Mouse (Mus musculus): ENCODE measurements around the gene Rftn1. TPM values are rescaled to one million over a fixed set of nuclear protein-coding genes. Genes with fewer than 3 reads are reported as not detected.
"Not testable (repeated sequence)": the region's sequence is repeated elsewhere in the genome, so short reads cannot be mapped to it uniquely, and the experiment has no call there.

The Rftn1 gene
- polyA plus RNA-seq, 1 experiment from 2014 or later, result 27.4 TPM

DNA sequence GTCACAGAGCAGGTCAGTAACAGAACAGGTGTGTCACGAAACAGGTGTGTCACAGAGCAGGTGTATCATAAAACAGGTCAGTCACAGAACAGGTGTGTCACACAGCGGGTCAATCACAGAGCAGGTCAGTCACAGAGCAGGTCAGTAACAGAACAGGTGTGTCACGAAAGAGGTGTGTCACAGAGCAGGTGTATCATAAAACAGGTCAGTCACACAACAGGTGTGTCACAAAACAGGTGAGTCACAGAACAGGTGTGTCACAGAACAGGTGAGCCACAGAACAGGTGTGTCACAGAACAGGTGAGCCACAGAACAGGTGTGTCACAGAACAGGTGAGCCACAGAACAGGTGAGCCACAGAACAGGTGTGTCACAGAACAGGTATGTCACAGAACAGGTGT lies 74.8 kb downstream of the Rftn1 start:
- WGBS, result 94% methylated on average over 3 of the region's 3 CpGs
- ATAC-seq (replicated peaks); H3K4me3 ChIP-seq; H3K9ac ChIP-seq; H3K27me3 ChIP-seq (replicated peaks); H3K36me3 ChIP-seq (replicated peaks); H3K9me3 ChIP-seq; H3K4me1 ChIP-seq; H3K4me2 ChIP-seq; H3K27ac ChIP-seq: not testable (repeated sequence)

DNA sequence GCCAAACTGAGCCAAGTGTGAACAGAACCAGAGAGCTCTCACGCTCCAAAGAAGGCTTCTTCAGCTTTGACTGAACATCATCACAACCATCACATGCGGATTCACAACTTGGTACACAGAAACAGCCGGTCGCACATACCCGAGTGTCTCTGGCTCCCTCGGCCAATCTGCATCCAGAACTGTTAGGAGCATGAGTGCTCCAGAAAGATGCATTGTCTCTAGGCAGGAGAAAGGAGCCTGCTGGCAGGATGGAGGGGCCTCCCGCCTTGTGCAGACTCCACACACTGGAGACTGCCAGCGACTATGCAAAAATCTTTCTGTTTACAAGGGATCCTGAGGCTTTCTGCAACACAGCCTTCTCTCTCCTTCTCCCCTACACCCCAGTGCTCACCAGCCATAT lies 75.8 kb downstream of the Rftn1 start:
- H3K9me3 ChIP-seq, result no peaks in the 10 kb centered on the region
- no peak overlapping the region for H3K4me2 ChIP-seq
- 87% methylated on average over 8 of the region's 8 CpGs for WGBS
- H3K36me3 ChIP-seq (replicated peaks), result no peaks in the 10 kb centered on the region
- no peak for ATAC-seq (replicated peaks)
- H3K27me3 ChIP-seq (replicated peaks), result no peaks in the 10 kb centered on the region
- peaks cover 4% of the 10 kb centered on the region; the same call in 1 of the 2 replicates for H3K4me1 ChIP-seq
- no peak overlapping the region for H3K9ac ChIP-seq
- no peak overlapping the region for H3K27ac ChIP-seq
- H3K4me3 ChIP-seq, result no peak overlapping the region

DNA sequence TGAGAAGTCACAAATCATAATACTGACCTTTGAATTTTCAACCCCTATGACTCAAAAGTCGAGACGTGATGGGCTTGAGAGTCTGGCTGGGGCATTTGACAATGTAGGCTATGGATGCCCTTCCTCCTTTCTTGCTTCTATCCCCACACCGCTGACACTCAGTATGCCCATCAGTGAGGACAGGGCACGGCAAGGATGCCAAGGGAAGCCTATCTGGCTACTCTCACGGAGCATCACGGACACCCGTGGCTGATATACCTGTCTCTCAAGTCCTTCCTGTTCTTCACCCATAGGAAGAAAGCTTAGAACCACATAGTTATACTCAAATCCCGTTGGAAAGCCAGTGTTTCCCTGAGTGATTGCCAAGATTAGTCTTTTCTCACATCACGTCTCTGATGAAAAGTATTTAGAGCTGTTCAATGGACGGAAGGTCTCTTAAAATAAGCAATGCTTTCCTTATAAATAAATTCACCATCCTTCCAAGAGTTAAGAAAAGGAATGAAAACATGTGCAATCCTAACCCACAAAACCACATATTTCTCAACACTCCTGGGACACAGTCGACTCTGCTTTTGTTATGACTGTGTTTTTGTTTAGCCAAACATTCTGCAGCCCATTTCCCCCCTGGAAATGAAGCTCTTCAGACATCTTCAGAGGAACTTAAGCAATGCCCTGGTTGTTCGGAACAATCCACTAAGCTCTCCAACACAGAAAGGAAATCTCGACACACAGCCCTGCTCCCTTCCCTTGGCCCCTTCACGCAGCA lies 79.6 kb downstream of the Rftn1 start:
- no peaks in the 10 kb centered on the region for H3K27me3 ChIP-seq (replicated peaks)
- H3K9me3 ChIP-seq, result no peaks in the 10 kb centered on the region
- 72% methylated on average over 14 of the region's 14 CpGs for WGBS
- no peak for ATAC-seq (replicated peaks)
- no peaks in the 10 kb centered on the region for H3K36me3 ChIP-seq (replicated peaks)
- no peak overlapping the region for H3K9ac ChIP-seq
- no peak overlapping the region for H3K4me2 ChIP-seq
- H3K4me3 ChIP-seq, result no peak overlapping the region
- no peak overlapping the region for H3K27ac ChIP-seq
- H3K4me1 ChIP-seq, result peaks cover 4% of the 10 kb centered on the region; the same call in 1 of the 2 replicates

DNA sequence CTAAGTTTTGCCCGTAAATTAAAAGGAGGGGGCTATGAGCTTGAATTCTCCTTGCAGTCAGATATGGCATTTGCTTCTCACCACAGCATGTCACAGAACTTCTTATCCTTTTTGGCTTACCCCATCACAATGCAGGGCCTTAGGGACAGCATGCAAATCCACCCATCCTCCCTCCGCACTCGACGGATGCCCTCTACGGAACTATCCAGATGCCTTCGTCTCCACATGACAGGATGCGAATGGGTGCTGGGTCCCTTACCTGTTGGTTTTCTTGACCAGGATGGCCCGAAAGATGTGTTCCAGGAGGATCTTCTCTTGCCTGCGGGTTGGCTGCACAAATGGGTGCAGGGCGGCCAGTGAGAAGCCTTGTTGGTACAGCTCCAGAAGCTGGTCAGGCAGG lies 83.7 kb downstream of the Rftn1 start:
- ATAC-seq (replicated peaks), result no peak
- 96% methylated on average over 10 of the region's 10 CpGs for WGBS
- Histone ChIP-seq H3K9ac (no peak overlapping the region), H3K36me3 (replicated peaks) (no peaks in the 10 kb centered on the region), H3K4me1 (peaks cover 4% of the 10 kb centered on the region; the same call in 1 of the 2 replicates), H3K4me2 (no peak overlapping the region), H3K9me3 (no peaks in the 10 kb centered on the region), H3K4me3 (no peak overlapping the region), H3K27me3 (replicated peaks) (no peaks in the 10 kb centered on the region), H3K27ac (no peak overlapping the region)

DNA sequence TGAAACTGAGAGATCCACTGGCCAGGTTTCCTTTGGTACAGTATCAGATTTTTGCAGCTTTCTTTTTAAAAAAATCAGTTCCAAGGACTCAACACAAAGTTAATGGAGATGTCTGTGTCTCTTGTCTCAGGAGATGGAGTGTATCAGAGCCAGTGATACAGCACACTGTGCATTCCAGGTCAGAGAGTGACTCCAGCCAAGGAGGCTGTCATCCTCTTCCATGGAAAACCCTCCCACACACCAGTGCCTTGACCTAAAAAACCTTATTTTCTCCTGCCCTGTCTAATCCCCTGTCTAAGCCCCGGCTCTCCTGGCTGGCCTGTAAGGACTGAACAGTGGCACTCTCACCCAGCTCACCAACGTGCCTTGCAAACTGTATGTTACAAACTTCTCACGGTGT lies 86.3 kb downstream of the Rftn1 start:
- Histone ChIP-seq H3K9ac (no peak overlapping the region), H3K27ac (no peak overlapping the region), H3K36me3 (replicated peaks) (no peaks in the 10 kb centered on the region), H3K4me2 (no peak overlapping the region), H3K4me1 (peaks cover 11% of the 10 kb centered on the region), H3K9me3 (no peaks in the 10 kb centered on the region), H3K4me3 (no peak overlapping the region), H3K27me3 (replicated peaks) (no peaks in the 10 kb centered on the region)
- ATAC-seq (replicated peaks), result no peak
- WGBS, result 84% methylated on average over 3 of the region's 3 CpGs

DNA sequence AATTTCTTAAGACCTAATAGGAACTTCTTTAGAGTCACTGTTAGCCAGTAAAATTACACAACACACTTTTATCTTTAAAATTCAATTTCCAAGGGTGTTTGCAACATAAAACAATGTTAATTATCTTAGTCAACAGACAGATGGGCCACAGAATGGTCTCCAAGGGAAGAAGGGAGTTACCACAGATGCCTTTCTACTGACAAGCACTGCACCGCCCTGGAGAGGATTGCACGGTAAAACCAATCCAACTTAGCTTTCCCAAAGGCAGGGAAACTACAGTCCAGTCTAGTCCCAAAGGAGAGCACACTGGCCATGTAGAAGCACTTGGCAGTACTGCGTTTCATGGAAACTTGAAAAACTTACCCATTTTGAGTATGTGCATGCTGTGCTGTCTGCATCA lies 89.1 kb downstream of the Rftn1 start:
- 98% methylated on average over 3 of the region's 3 CpGs for WGBS
- Histone ChIP-seq H3K4me3 (no peak overlapping the region), H3K36me3 (replicated peaks) (no peaks in the 10 kb centered on the region), H3K4me2 (no peak overlapping the region), H3K9me3 (no peaks in the 10 kb centered on the region), H3K27ac (no peak overlapping the region), H3K27me3 (replicated peaks) (no peaks in the 10 kb centered on the region), H3K4me1 (peaks cover 11% of the 10 kb centered on the region), H3K9ac (no peak overlapping the region)
- ATAC-seq (replicated peaks), result no peak

DNA sequence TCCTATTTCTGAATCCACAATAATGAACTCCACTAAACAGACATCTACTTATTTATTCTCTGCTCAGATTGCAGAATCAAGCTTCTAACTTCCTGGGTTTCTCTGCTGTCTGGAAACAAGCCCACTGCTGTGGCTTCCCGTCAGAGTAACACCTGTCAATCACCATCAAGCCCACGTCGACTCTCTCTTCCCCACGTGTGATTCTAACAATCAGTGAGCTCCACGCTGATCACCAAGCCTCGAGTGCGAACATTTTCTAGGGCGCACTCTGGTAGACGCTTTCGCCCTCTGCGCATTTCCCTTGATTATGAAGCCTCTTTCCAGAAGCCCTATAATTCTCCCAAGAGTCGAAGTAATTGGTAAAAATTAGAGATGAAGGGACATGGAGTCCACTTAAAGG lies 90.4 kb downstream of the Rftn1 start:
- peak overlapping the region; percentile 18; the same call in 1 of the 2 replicates for H3K27ac ChIP-seq
- 56% methylated on average over 12 of the region's 12 CpGs for WGBS
- H3K27me3 ChIP-seq (replicated peaks), result no peaks in the 10 kb centered on the region
- no peak overlapping the region for H3K4me3 ChIP-seq
- peaks cover 11% of the 10 kb centered on the region for H3K4me1 ChIP-seq
- H3K9me3 ChIP-seq, result no peaks in the 10 kb centered on the region
- ATAC-seq (replicated peaks), result peak; percentile 58; the same call in 1 of the 2 replicates
- no peak overlapping the region for H3K9ac ChIP-seq
- H3K36me3 ChIP-seq (replicated peaks), result no peaks in the 10 kb centered on the region
- no peak overlapping the region for H3K4me2 ChIP-seq

DNA sequence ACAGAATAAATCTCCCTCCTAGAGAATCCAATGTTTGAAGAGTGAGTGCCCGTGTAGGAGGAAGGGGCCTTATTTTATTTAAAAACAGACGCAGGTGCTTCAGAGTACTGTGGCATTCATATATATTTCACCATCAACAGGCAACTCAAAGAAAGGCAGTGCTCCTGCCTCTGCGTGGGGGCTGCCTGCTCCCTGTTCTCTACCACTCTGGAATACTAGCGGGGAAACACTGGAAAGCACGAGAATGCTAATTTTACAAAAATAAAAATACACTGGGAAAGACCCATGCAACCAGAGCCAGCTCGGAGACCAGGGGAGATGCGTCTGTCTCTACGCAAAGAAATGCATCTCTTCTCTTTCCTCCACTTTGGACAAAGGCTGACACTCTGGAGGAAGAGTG lies 91.1 kb downstream of the Rftn1 start:
- Histone ChIP-seq H3K36me3 (replicated peaks) (no peaks in the 10 kb centered on the region), H3K27me3 (replicated peaks) (no peaks in the 10 kb centered on the region), H3K4me1 (peaks cover 11% of the 10 kb centered on the region), H3K4me3 (no peak overlapping the region), H3K4me2 (no peak overlapping the region), H3K9ac (no peak overlapping the region), H3K27ac (peak overlapping the region; percentile 18; the same call in 1 of the 2 replicates), H3K9me3 (no peaks in the 10 kb centered on the region)
- WGBS, result 55% methylated on average over 8 of the region's 8 CpGs
- 0 out of 2 replicates have a peak, but pooled peaks have one; percentile 58 for ATAC-seq (replicated peaks)

DNA sequence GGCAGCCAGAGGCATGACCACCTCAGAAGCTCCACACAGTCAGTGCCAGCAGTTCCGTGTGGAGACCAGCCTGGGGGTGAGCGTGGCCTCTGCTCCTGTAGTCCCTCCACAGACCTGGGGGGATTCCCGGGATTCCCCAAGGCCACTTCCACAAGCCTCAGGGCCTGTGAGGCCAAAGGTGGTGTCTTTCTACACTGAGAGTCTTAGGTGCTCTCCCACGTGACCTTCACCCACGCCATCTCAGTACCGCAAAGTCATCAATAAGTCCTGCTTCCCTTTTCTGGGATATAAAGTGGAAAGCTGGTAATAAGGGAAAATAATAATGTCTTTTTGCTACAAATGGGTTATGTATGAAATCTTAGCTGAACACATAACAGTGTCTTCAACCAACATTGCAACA lies 92.2 kb downstream of the Rftn1 start:
- Histone ChIP-seq H3K4me1 (peaks cover 11% of the 10 kb centered on the region), H3K27ac (no peak overlapping the region), H3K36me3 (replicated peaks) (no peaks in the 10 kb centered on the region), H3K4me3 (no peak overlapping the region), H3K27me3 (replicated peaks) (no peaks in the 10 kb centered on the region), H3K9ac (no peak overlapping the region), H3K9me3 (no peaks in the 10 kb centered on the region), H3K4me2 (no peak overlapping the region)
- WGBS, result 89% methylated on average over 6 of the region's 6 CpGs
- no peak for ATAC-seq (replicated peaks)

DNA sequence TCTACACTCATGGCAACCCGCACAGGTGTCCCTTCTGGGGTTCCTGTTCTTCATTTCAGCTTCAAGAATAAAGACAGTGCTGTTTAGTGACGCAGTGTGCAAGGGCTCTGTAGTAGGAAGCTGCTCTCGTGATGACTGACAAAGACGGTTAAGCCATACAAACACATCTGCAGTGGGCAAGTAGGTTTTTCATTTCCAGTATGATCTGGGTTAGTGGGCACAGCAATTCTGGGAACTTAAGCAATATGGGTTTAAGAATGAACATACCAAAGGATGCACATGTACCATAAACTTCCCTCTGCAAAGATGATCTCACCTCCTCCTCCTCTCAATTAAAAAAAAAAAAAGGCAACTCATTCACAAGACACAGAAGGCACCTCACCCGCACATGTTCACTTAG lies 92.6 kb downstream of the Rftn1 start:
- ATAC-seq (replicated peaks), result no peak

DNA sequence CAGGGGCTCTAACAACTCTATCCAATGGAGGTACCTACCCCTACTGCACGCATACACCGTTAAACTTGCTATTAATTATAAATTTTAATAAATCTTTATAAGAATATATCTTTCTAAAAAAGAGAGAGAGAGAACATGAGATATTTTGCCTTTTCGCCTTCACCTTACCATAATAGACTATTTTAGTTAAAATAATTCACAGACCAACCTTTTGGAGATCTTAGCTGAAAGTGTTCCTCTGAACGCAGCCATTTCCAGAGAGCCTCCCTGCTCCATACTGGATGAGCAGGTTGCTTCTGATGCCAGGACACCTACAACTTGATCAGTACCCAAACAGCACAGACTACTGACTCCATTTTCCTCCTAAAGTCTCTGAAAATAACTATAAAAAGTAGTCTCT lies 94.2 kb downstream of the Rftn1 start:
- peaks cover 11% of the 10 kb centered on the region for H3K4me1 ChIP-seq
- H3K27me3 ChIP-seq (replicated peaks), result no peaks in the 10 kb centered on the region
- no peak overlapping the region for H3K4me3 ChIP-seq
- H3K9me3 ChIP-seq, result no peaks in the 10 kb centered on the region
- H3K4me2 ChIP-seq, result no peak overlapping the region
- no peak overlapping the region for H3K27ac ChIP-seq
- no peaks in the 10 kb centered on the region for H3K36me3 ChIP-seq (replicated peaks)
- 96% methylated on average over 4 of the region's 4 CpGs for WGBS
- H3K9ac ChIP-seq, result no peak overlapping the region
- no peak for ATAC-seq (replicated peaks)

More for the DNA sequence above, 92.6 kb downstream of the Rftn1 start:
- H3K36me3 ChIP-seq (replicated peaks), result no peaks in the 10 kb centered on the region
- H3K27ac ChIP-seq, result no peak overlapping the region
- H3K27me3 ChIP-seq (replicated peaks), result no peaks in the 10 kb centered on the region
- no peaks in the 10 kb centered on the region for H3K9me3 ChIP-seq
- 89% methylated on average over 5 of the region's 5 CpGs for WGBS
- no peak overlapping the region for H3K9ac ChIP-seq
- H3K4me1 ChIP-seq, result peaks cover 11% of the 10 kb centered on the region
- H3K4me2 ChIP-seq, result no peak overlapping the region
- no peak overlapping the region for H3K4me3 ChIP-seq

DNA sequence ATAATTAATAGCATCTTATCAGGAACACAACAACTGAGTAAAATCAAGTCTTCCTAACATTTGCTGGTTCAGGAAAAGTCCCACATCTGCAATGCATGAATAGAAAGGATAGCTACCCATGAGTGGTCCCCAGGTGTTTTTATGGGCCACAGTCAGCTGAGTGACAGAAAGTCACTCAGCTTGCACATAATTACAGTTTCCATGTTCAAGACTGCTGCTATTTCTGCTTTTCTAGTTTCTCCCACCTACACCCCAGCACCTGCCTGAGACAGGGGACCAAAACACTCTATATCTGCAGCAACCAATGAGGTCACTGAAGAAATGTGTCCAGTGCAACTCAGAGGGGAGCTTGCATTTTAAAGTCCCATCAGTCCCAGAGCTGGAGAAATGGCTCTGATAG lies 95.9 kb downstream of the Rftn1 start:
- no peak overlapping the region for H3K4me2 ChIP-seq
- H3K4me3 ChIP-seq, result no peak overlapping the region
- no peak overlapping the region for H3K27ac ChIP-seq
- no peaks in the 10 kb centered on the region for H3K36me3 ChIP-seq (replicated peaks)
- H3K9me3 ChIP-seq, result no peaks in the 10 kb centered on the region
- H3K4me1 ChIP-seq, result peaks cover 3% of the 10 kb centered on the region
- no peak for ATAC-seq (replicated peaks)
- H3K9ac ChIP-seq, result no peak overlapping the region
- H3K27me3 ChIP-seq (replicated peaks), result no peaks in the 10 kb centered on the region

DNA sequence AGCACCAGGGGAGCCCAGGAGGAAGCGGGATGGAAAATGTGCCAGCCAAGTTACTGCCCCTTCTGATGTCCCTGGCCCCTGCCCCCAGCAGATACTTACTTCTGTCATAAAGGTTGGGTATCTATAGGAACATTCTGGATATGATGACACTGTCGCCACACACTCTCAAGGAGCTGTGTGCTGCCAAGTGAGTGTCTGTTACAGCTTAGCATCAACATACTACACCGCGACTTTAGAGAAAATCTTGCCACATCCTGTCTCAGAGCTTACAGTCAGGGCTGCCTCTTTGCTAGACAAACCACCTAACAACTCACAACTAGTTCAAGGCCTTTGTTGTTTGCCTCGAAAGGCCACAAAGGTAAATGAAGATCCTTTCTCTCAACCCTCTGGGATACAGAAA lies 96.4 kb downstream of the Rftn1 start:
- 81% methylated on average over 5 of the region's 5 CpGs for WGBS
- no peaks in the 10 kb centered on the region for H3K9me3 ChIP-seq

More for the DNA sequence above, 96.4 kb downstream of the Rftn1 start:
- no peak for ATAC-seq (replicated peaks)
- H3K4me1 ChIP-seq, result no peaks in the 10 kb centered on the region
- no peak overlapping the region for H3K4me3 ChIP-seq
- no peaks in the 10 kb centered on the region for H3K36me3 ChIP-seq (replicated peaks)
- H3K9ac ChIP-seq, result no peak overlapping the region
- no peaks in the 10 kb centered on the region for H3K27me3 ChIP-seq (replicated peaks)
- no peak overlapping the region for H3K4me2 ChIP-seq
- no peak overlapping the region for H3K27ac ChIP-seq

Data from midbrain, embryonic 15.5 days (tissue).